Mouse (Mus musculus): Measurements from ENCODE around the gene Dhx40.
"Not testable (repeated sequence)": the region's sequence is repeated elsewhere in the genome, so short reads cannot be mapped to it uniquely, and the experiment has no call there.

DNA sequence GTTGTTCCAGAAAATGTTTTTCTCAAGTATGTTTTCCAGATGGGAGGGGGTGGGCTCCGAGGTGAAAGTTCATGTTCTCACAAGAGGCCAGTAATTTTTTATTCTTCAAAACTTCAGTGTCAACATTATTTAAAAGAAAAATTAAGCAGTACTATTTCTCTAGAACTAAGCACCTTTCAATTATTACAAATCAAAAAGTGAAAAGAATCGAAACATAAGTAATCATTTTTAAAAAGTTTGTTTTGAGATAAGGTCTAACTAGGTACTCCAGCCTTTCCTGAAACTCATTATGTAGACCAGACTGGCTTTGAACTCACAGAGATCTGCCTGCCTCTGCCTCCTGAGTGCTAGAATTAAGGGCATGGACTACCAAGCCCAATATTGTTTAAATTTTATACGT lies 8.7 kb upstream of the Dhx40 start:
- not testable (repeated sequence) for TF ChIP-seq CTCF (IDR thresholded peaks at IDR 0.05; ENCODE audit: insufficient read depth, low read length); POLR2A (IDR thresholded peaks at IDR 0.05; ENCODE audit: borderline replicate concordance, extremely low read depth, low read depth, low read length)
